Mouse (Mus musculus) embryonic facial prominence, embryonic 14.5 days (tissue): Measurements from ENCODE around the gene Map3k6. TPM values are rescaled to one million over a fixed set of nuclear protein-coding genes. Genes with fewer than 3 reads are reported as not detected.
A peak's percentile ranks its signal among the peaks of the same experiment; 100 is the strongest.

Experiments used
- ATAC-seq: fragments of 200-750 bp; cut with Nextera tagmentation; 2 replicates; pipeline ENCODE4 v1.8.0; 2017; ENCODE audit warnings: low read depth, moderate number of reproducible peaks, moderate TSS enrichment
- DNase-seq: peaks from one replicate; pipeline ENCODE4 v3.0.0-alpha.2; 2015; ENCODE audit warnings: low spot score
- H3K27ac ChIP-seq: fragments of 300-500 bp; sonication (generic); replicated peaks from 2 replicates; pipeline ENCODE4 v1.5.1; 2014; ENCODE audit warnings: low read depth, mild to moderate bottlenecking, low read length, moderate library complexity
- H3K27me3 ChIP-seq: fragments of 300-500 bp; sonication (generic); replicated peaks from 2 replicates; pipeline ENCODE4 v1.6.1; 2014; ENCODE audit warnings: low read length; ENCODE audit not compliant: control insufficient read depth, insufficient read depth
- H3K36me3 ChIP-seq: fragments of 300-500 bp; sonication (generic); 2 replicates; pipeline ENCODE4 v1.6.1; 2014; ENCODE audit warnings: low read length, mixed read lengths; ENCODE audit not compliant: control insufficient read depth, insufficient read depth
- H3K4me1 ChIP-seq: fragments of 300-500 bp; sonication (generic); 2 replicates; pipeline ENCODE4 v1.6.1; 2014; ENCODE audit warnings: antibody characterized with exemption, low read length; ENCODE audit not compliant: control insufficient read depth, insufficient read depth
- H3K4me2 ChIP-seq: fragments of 300-500 bp; sonication (generic); 2 replicates; pipeline ENCODE4 v1.6.1; 2014; ENCODE audit warnings: low read depth, mild to moderate bottlenecking, low read length, moderate library complexity, mixed read lengths
- H3K4me3 ChIP-seq: fragments of 300-500 bp; sonication (generic); 2 replicates; pipeline ENCODE4 v1.5.1; 2014; ENCODE audit warnings: low read depth, mild to moderate bottlenecking, low read length
- H3K9ac ChIP-seq: fragments of 300-500 bp; sonication (generic); 2 replicates; pipeline ENCODE4 v1.6.1; 2014; ENCODE audit warnings: low read depth, mild to moderate bottlenecking, low read length, moderate library complexity, mixed read lengths
- H3K9me3 ChIP-seq: fragments of 300-500 bp; sonication (generic); 2 replicates; pipeline ENCODE4 v1.6.1; 2016; ENCODE audit warnings: low read length; ENCODE audit not compliant: control insufficient read depth
- WGBS: fragments of 180-500 bp; shearing (Covaris S2); extraction: QIAGEN DNeasy Blood & Tissue Kit; methylation state at CpG from one replicate; pipeline ENCODE4 v1.1.7; 2014; 5-methylcytosine and 5-hydroxymethylcytosine counted together
- polyA plus RNA-seq: library from polyadenylated mRNA; unstranded; fragments of >200 nt; fragmentation: Nextera tagmentation; extraction: Ambion mirVana; gene quantifications from 2 replicates; pipeline ENCODE4 v1.2.1, GENCODE M21; 2014

Gene Map3k6
- polyA plus RNA-seq, 1 experiment from 2014 or later: 7.9 TPM

DNA sequence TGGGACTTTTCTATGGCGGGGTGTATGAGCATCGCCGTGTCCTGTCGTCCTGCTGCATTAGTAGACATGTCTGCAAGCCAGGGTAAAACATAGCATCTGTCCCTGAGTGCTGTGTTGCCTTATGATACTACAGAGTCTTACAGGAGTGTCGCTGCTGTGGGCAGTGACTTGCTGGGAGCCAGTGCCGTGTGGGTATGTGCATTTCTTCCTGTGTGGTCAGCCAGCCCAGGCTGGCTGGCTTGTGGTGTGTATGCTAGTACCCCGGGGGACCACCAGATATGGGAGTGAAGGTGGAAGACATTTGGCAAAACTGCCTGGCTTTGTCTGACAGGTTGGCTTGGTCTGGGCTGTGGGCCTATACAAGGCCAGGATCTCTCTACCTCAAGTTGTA lies 21.8 kb downstream of the Map3k6 start:
- Histone ChIP-seq H3K9ac (peak overlapping the region; percentile 11; the same call in 1 of the 2 replicates), H3K4me3 (peak overlapping the region; percentile 7; the same call in 1 of the 2 replicates), H3K4me2 (peak overlapping the region; percentile 34), H3K27ac (peak overlapping the region; percentile 36; the same call in 1 of the 2 replicates), H3K9me3 (no peaks in the 10 kb centered on the region), H3K27me3 (no peaks in the 10 kb centered on the region), H3K36me3 (peaks cover 34% of the 10 kb centered on the region), H3K4me1 (no peaks in the 10 kb centered on the region)
- WGBS: 57% methylated on average over 7 of the region's 7 CpGs
- ATAC-seq: 0 out of 2 replicates have a peak, but pooled peaks have one; percentile 13
- DNase-seq: no peak

DNA sequence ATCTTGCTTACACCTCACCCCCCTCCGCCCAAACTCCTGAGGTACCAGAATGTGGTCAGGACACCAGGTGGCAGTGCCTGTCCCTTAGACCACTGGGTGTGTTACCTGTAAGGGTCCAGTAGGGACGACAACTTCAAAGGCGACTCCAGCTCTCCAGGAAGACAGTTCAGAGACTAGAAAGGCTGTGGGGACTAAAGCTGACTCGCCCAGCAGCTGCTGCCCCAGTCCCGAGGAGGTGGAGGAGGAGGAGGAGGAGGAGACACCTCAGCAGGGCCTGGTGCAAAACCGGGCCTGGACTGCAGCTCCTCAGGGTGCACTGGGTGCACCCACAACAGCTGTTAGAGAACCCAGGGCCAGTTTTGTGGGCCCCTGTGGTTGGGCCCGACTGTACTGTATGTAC lies 22.3 kb downstream of the Map3k6 start, which contains the start of gene Sytl1:
Gene Sytl1, minus strand, starts transcription at position 232 of the 400 bp plus-strand sequence.
- Histone ChIP-seq H3K9ac (peak within 1 kb of the TSS; percentile 11; the same call in 1 of the 2 replicates), H3K4me2 (peak within 1 kb of the TSS; percentile 34), H3K36me3 (peaks cover 39% of the 10 kb centered on the region), H3K27ac (peak within 1 kb of the TSS; percentile 39; the same call in 1 of the 2 replicates), H3K4me3 (peak within 1 kb of the TSS; percentile 7; the same call in 1 of the 2 replicates), H3K9me3 (no peaks in the 10 kb centered on the region), H3K4me1 (no peaks in the 10 kb centered on the region), H3K27me3 (no peaks in the 10 kb centered on the region)
- DNase-seq (no peak), ATAC-seq (no peak)
- 43% methylated on average over 7 of the region's 7 CpGs for WGBS

DNA sequence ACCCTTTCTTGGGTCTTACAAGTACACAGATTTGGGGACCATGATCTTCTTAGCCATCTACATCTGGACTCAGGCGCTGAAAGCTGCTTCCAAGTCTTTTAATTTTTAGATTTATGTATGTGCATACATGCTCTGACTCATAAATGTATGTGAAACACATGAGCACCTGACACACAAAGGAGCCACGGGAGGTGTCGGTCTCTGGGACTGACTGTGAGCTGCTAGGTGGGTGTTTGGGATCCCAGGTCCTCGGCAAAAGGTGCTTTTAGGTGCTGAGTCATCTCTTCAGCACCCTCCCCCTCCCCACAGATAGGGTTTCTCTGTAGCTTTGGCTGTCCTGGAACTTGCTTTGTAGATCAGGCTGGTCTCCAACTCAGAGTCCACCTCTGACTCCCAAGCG lies 23.1 kb downstream of the Map3k6 start:
- Histone ChIP-seq H3K4me2 (no peak overlapping the region), H3K9me3 (no peaks in the 10 kb centered on the region), H3K4me1 (no peaks in the 10 kb centered on the region), H3K4me3 (no peak overlapping the region), H3K27ac (no peak overlapping the region), H3K36me3 (peaks cover 47% of the 10 kb centered on the region), H3K9ac (no peak overlapping the region), H3K27me3 (no peaks in the 10 kb centered on the region)
- 91% methylated on average over 5 of the region's 5 CpGs for WGBS
- ATAC-seq: no peak
- no peak for DNase-seq

DNA sequence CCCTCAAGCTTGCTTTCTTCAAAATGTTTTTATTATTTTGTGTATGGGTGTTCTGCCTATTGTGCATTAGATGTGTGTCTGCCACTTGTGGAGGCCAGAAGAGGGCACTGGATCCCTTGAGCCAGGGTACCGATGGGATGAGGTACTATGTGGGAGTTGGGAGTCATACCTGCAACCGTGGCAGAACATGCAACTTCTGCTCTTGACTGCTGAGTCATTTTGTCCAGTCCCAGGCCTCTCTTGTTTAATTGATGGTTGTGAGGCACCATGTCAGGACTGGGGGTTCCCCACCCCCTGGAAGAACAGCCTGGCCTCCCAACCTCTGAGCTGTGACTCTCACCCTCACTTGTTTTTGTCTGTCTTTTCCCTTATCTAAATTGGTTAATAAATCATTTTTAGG lies 23.9 kb downstream of the Map3k6 start:
- Histone ChIP-seq H3K4me2 (no peak overlapping the region), H3K4me1 (no peaks in the 10 kb centered on the region), H3K9me3 (no peaks in the 10 kb centered on the region), H3K9ac (no peak overlapping the region), H3K4me3 (no peak overlapping the region), H3K36me3 (peaks cover 55% of the 10 kb centered on the region), H3K27me3 (no peaks in the 10 kb centered on the region), H3K27ac (no peak overlapping the region)
- WGBS: 94% methylated on average over 2 of the region's 2 CpGs
- ATAC-seq (no peak), DNase-seq (no peak)

DNA sequence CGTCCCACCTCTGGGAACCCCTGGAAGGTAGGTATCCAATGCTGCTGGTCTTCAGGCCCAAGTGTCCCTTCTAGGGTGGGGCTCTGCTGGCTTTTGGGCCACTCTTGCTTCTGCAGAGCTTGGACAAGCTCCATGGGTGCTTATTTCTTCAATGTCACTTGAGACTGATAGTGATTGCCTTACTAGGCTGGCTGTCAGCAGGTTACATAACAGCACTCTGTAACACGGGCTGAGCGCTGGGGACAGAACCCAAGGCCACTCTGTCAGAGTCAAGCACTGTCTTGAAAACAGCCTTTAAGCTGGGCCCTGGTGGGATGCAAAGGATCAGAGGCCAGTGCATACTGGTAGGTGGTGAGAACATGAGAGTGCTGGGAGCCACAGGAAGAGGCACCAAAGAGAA lies 24.7 kb downstream of the Map3k6 start:
- Histone ChIP-seq H3K4me2 (no peak overlapping the region), H3K27ac (no peak overlapping the region), H3K9ac (no peak overlapping the region), H3K4me1 (no peaks in the 10 kb centered on the region), H3K27me3 (no peaks in the 10 kb centered on the region), H3K36me3 (peaks cover 62% of the 10 kb centered on the region), H3K9me3 (no peaks in the 10 kb centered on the region), H3K4me3 (no peak overlapping the region)
- no peak for ATAC-seq
- WGBS: 95% methylated on average over 3 of the region's 3 CpGs
- no peak for DNase-seq

DNA sequence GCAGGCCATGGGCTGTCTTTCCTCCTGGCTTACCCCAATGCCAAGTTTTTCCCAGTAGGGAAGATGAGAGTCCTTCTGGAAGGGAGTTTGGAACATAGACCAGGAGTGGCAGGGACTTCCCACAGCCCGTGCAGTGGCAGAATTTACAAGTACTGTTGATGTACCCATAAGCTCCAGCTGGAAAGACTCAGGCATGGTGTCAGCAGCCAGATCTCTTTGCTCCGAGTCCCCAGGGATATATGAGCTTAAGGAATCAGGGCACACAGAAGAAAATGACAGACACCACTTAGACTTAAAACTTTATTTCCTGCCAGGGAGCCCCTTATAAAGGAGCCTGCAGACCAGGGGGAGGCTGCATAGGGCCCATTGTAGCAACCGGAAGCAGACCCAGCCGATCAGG lies 25.1 kb downstream of the Map3k6 start:
- H3K4me2 ChIP-seq: no peak overlapping the region
- ATAC-seq: no peak
- no peak overlapping the region for H3K4me3 ChIP-seq
- H3K27me3 ChIP-seq: no peaks in the 10 kb centered on the region
- 90% methylated on average over 4 of the region's 4 CpGs for WGBS
- no peak overlapping the region for H3K9ac ChIP-seq
- H3K4me1 ChIP-seq: no peaks in the 10 kb centered on the region
- peaks cover 65% of the 10 kb centered on the region for H3K36me3 ChIP-seq
- DNase-seq: no peak
- H3K27ac ChIP-seq: no peak overlapping the region
- no peaks in the 10 kb centered on the region for H3K9me3 ChIP-seq

DNA sequence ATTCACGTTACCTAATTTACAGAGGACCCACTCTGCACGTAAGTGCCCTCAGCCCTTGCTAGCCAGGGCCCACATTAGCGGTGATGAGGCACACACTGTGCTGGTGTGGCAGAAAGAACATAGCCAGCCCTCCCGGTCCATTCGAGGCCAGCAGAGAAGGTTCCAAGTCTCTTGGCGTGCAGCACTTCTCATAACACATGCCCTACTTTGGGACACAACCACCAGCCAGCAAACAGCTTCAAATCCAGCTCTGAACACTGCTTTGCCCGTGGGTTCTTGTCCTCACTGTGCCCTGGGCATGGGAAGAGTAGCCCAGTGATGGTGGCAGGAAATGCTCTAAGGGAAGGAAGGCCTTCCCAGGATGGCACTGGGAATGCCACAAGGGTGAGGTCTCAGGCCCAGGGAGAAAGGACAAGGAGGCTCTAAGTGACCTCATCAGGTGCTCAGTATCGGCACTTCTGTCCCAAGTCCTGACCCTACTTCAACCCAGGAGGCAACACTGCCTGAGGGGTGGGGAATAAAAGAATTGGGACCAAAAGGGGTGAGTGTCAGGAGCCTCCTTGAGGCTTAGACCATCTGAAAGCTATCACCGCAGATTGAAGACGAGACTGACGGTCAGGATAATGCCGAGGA lies 25.7 kb downstream of the Map3k6 start:
- Histone ChIP-seq H3K27ac (no peak overlapping the region), H3K4me1 (no peaks in the 10 kb centered on the region), H3K9me3 (no peaks in the 10 kb centered on the region), H3K36me3 (peaks cover 67% of the 10 kb centered on the region), H3K27me3 (no peaks in the 10 kb centered on the region), H3K4me3 (no peak overlapping the region), H3K4me2 (no peak overlapping the region), H3K9ac (no peak overlapping the region)
- DNase-seq (no peak), ATAC-seq (no peak)
- WGBS: 85% methylated on average over 12 of the region's 12 CpGs

DNA sequence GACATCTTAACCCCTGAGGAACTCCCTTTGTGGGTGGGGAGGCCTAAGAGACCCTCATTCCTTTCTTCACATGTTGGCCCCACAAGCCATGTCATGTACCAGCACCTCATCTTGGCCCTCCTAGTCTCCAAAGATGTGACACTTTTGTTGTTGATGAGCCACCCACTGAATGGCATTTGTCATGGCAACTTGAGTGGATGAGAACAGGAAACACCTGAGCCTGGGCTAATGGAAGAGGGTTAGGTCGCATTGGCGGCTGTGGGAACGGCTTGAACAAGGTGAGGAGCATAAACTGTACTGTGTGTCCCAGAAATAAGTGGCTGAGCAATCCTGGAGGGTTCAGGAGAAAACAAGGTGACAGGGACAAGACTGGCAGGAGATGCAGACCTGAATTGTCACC lies 28.3 kb downstream of the Map3k6 start:
- ATAC-seq (no peak), DNase-seq (no peak)
- no peaks in the 10 kb centered on the region for H3K4me1 ChIP-seq
- no peaks in the 10 kb centered on the region for H3K9me3 ChIP-seq
- H3K27me3 ChIP-seq: no peaks in the 10 kb centered on the region
- H3K4me2 ChIP-seq: no peak overlapping the region
- 94% methylated on average over 3 of the region's 3 CpGs for WGBS
- H3K4me3 ChIP-seq: no peak overlapping the region
- no peak overlapping the region for H3K27ac ChIP-seq
- H3K36me3 ChIP-seq: peaks cover 67% of the 10 kb centered on the region
- H3K9ac ChIP-seq: no peak overlapping the region

DNA sequence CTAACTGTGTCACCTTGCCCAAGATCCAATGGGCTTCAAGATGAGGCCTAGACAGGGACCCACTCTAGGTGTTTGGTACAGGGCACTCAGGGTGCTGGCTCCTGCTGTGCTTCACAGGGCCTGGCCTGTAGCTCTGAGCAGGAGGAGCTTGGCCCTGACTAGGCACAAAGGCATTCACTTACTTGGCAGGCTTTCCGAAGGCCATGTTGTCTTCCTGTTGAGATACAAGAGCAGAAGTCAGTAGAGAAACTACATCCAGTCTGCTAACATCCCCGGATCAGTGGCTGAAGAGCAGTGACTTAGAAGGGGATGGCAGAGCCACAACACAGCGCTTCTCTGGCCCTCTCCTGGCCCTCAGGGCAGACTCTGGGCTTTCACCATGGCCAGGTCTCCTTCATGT lies 29.0 kb downstream of the Map3k6 start:
- Histone ChIP-seq H3K27me3 (no peaks in the 10 kb centered on the region), H3K36me3 (peaks cover 61% of the 10 kb centered on the region), H3K27ac (no peak overlapping the region), H3K4me1 (no peaks in the 10 kb centered on the region), H3K9ac (no peak overlapping the region), H3K9me3 (no peaks in the 10 kb centered on the region), H3K4me2 (no peak overlapping the region), H3K4me3 (no peak overlapping the region)
- ATAC-seq: no peak
- DNase-seq: no peak
- WGBS: 85% methylated on average over 3 of the region's 3 CpGs
